Mouse (Mus musculus): ENCODE results near the gene Rad50. TPM values are rescaled to one million over a fixed set of nuclear protein-coding genes. Genes with fewer than 3 reads are reported as not detected.

The Rad50 gene
- polyA plus RNA-seq, 1 experiment from 2014 or later = 28.1 TPM

GRCm38 (mm10) chr11:53620094-53620493, 87.0 kb downstream of the Rad50 start:
- no peak overlapping the region for H3K4me3 ChIP-seq
- DNase-seq (ENCODE audit: low spot score) = no peak
- H3K27ac ChIP-seq = no peak overlapping the region
- 91% methylated on average over 4 of the region's 4 CpGs for WGBS
- no peaks in the 10 kb centered on the region for H3K4me1 ChIP-seq
- H3K9me3 ChIP-seq (replicated peaks) = no peaks in the 10 kb centered on the region
- no peaks in the 10 kb centered on the region for H3K36me3 ChIP-seq
- no peaks in the 10 kb centered on the region for H3K27me3 ChIP-seq (ENCODE audit: low read depth, poor library complexity, severe bottlenecking)

- Histone ChIP-seq H3K27me3 (ENCODE audit: low read depth, poor library complexity, severe bottlenecking) (no peaks in the 10 kb centered on the region), H3K4me3 (no peak overlapping the region), H3K4me1 (no peaks in the 10 kb centered on the region), H3K9me3 (replicated peaks) (no peaks in the 10 kb centered on the region), H3K27ac (no peak overlapping the region), H3K36me3 (no peaks in the 10 kb centered on the region)
- 66% methylated on average over 6 of the region's 6 CpGs for WGBS
- DNase-seq (ENCODE audit: low spot score) = no peak
Measured at GRCm38 (mm10) chr11:53619428-53619827, 87.7 kb downstream of the Rad50 start.

- H3K36me3 ChIP-seq = no peaks in the 10 kb centered on the region
- H3K4me3 ChIP-seq = no peak within 1 kb of the TSS
- H3K27ac ChIP-seq = no peak within 1 kb of the TSS
- no peaks in the 10 kb centered on the region for H3K27me3 ChIP-seq (ENCODE audit: low read depth, poor library complexity, severe bottlenecking)
- WGBS = 86% methylated on average over 7 of the region's 7 CpGs
- DNase-seq (ENCODE audit: low spot score) = no peak
- H3K4me1 ChIP-seq = no peaks in the 10 kb centered on the region
- H3K9me3 ChIP-seq (replicated peaks) = no peaks in the 10 kb centered on the region
Measured at GRCm38 (mm10) chr11:53618619-53619198, 88.4 kb downstream of the Rad50 start, which contains the start of gene Il4. TSS of gene Il4 (minus strand) at chr11:53618669.

- no peaks in the 10 kb centered on the region for H3K4me1 ChIP-seq
- no peaks in the 10 kb centered on the region for H3K36me3 ChIP-seq
- no peaks in the 10 kb centered on the region for H3K9me3 ChIP-seq (replicated peaks)
- H3K27ac ChIP-seq = no peak overlapping the region
- H3K27me3 ChIP-seq (ENCODE audit: low read depth, poor library complexity, severe bottlenecking) = no peaks in the 10 kb centered on the region
- no peak for DNase-seq (ENCODE audit: low spot score)
- 68% methylated on average over 4 of the region's 4 CpGs for WGBS
- H3K4me3 ChIP-seq = no peak overlapping the region
Measured at GRCm38 (mm10) chr11:53617562-53618109, 89.5 kb downstream of the Rad50 start.

GRCm38 (mm10) chr11:53616748-53617558, 90.2 kb downstream of the Rad50 start:
- whole genome bisulfite sequencing = 82% methylated on average over 8 of the region's 8 CpGs
- no peaks in the 10 kb centered on the region for H3K4me1 ChIP-seq
- DNase-seq (ENCODE audit: low spot score) = no peak
- no peak overlapping the region for H3K4me3 ChIP-seq
- H3K36me3 ChIP-seq = no peaks in the 10 kb centered on the region
- H3K27me3 ChIP-seq (ENCODE audit: low read depth, poor library complexity, severe bottlenecking) = no peaks in the 10 kb centered on the region
- no peak overlapping the region for H3K27ac ChIP-seq
- no peaks in the 10 kb centered on the region for H3K9me3 ChIP-seq (replicated peaks)

- no peak for DNase-seq (ENCODE audit: low spot score)
- no peak overlapping the region for H3K27ac ChIP-seq
- no peak overlapping the region for H3K4me3 ChIP-seq
- WGBS = 96% methylated on average over 8 of the region's 8 CpGs
- no peaks in the 10 kb centered on the region for H3K36me3 ChIP-seq
- H3K4me1 ChIP-seq = no peaks in the 10 kb centered on the region
- no peaks in the 10 kb centered on the region for H3K27me3 ChIP-seq (ENCODE audit: low read depth, poor library complexity, severe bottlenecking)
- no peaks in the 10 kb centered on the region for H3K9me3 ChIP-seq (replicated peaks)
Measured at GRCm38 (mm10) chr11:53615575-53615974, 91.5 kb downstream of the Rad50 start.

GRCm38 (mm10) chr11:53615172-53615571, 91.9 kb downstream of the Rad50 start:
- H3K27me3 ChIP-seq (ENCODE audit: low read depth, poor library complexity, severe bottlenecking) = no peaks in the 10 kb centered on the region
- no peak overlapping the region for H3K27ac ChIP-seq
- H3K4me3 ChIP-seq = no peak overlapping the region
- H3K36me3 ChIP-seq = no peaks in the 10 kb centered on the region
- H3K4me1 ChIP-seq = no peaks in the 10 kb centered on the region
- WGBS = 83% methylated on average over 6 of the region's 6 CpGs
- no peak for DNase-seq (ENCODE audit: low spot score)
- no peaks in the 10 kb centered on the region for H3K9me3 ChIP-seq (replicated peaks)

- Histone ChIP-seq H3K4me3 (no peak overlapping the region), H3K27me3 (ENCODE audit: low read depth, poor library complexity, severe bottlenecking) (no peaks in the 10 kb centered on the region), H3K36me3 (no peaks in the 10 kb centered on the region), H3K4me1 (peaks cover 9% of the 10 kb centered on the region; the same call in 1 of the 2 replicates), H3K9me3 (replicated peaks) (no peaks in the 10 kb centered on the region), H3K27ac (no peak overlapping the region)
- WGBS = 90% methylated on average over 3 of the region's 3 CpGs
- no peak for DNase-seq (ENCODE audit: low spot score)
Measured at GRCm38 (mm10) chr11:53609672-53610071, 97.4 kb downstream of the Rad50 start.

- H3K36me3 ChIP-seq = no peaks in the 10 kb centered on the region
- no peaks in the 10 kb centered on the region for H3K9me3 ChIP-seq (replicated peaks)
- H3K4me1 ChIP-seq = peaks cover 9% of the 10 kb centered on the region; the same call in 1 of the 2 replicates
- H3K4me3 ChIP-seq = no peak overlapping the region
- 84% methylated on average over 6 of the region's 6 CpGs for WGBS
- H3K27me3 ChIP-seq (ENCODE audit: low read depth, poor library complexity, severe bottlenecking) = no peaks in the 10 kb centered on the region
- DNase-seq (ENCODE audit: low spot score) = no peak
- no peak overlapping the region for H3K27ac ChIP-seq
Measured at GRCm38 (mm10) chr11:53609231-53609630, 97.9 kb downstream of the Rad50 start.

GRCm38 (mm10) chr11:53605609-53606008, 101.5 kb downstream of the Rad50 start:
- Histone ChIP-seq H3K27me3 (ENCODE audit: low read depth, poor library complexity, severe bottlenecking) (no peaks in the 10 kb centered on the region), H3K27ac (no peak overlapping the region), H3K4me3 (no peak overlapping the region), H3K36me3 (peaks cover 13% of the 10 kb centered on the region), H3K4me1 (peaks cover 9% of the 10 kb centered on the region; the same call in 1 of the 2 replicates), H3K9me3 (replicated peaks) (no peaks in the 10 kb centered on the region)
- 8% methylated on average over 12 of the region's 12 CpGs for WGBS
- DNase-seq (ENCODE audit: low spot score) = no peak

GRCm38 (mm10) chr11:53604983-53605382, 102.1 kb downstream of the Rad50 start:
- H3K4me1 ChIP-seq = peaks cover 9% of the 10 kb centered on the region; the same call in 1 of the 2 replicates
- no peak overlapping the region for H3K27ac ChIP-seq
- peaks cover 15% of the 10 kb centered on the region for H3K36me3 ChIP-seq
- no peaks in the 10 kb centered on the region for H3K27me3 ChIP-seq (ENCODE audit: low read depth, poor library complexity, severe bottlenecking)
- H3K9me3 ChIP-seq (replicated peaks) = no peaks in the 10 kb centered on the region
- DNase-seq (ENCODE audit: low spot score) = no peak
- H3K4me3 ChIP-seq = no peak overlapping the region
- 93% methylated on average over 3 of the region's 3 CpGs for WGBS

Measured in limb, embryonic 10.5 days (tissue).